Mouse (Mus musculus): ENCODE results near the gene Dach1.

DNA sequence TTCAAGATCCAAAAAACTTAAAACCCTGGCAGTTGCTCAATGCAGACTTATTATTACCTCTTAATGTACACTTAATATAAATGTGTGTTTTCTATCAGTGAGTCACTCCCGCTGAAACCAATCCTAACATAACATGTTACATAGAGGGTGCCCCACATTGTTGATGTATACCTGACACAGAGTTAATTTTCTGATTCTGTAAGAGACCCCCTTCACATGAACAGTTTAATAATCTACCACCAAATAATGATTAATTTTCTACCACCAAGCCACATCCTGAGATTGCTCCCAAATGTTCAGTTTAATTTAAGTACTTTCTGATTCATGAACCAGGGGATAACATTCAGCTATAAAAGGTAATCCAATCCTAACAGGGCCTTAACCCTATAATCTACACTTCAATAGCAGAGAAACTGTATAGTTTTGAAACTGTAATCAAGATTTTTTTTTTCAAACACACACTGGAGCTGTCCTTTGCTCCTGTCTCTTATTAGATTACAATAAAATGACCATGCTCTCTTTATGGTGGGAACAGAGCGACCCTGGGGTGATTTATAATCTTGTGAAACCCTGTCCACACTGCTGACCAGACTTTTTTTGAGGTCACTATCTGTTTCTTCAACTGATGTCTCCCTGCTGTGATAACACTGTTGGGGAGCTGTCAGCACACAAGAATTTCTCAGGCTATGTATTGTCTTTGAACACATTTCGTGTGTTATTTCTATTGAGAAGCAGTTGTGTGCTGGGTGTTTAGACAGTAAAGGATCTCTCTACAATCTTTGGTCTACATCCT lies 30.5 kb downstream of the Dach1 start:
- TF ChIP-seq POLR2A (IDR thresholded peaks at IDR 0.05; ENCODE audit: borderline replicate concordance, control insufficient read depth, low read depth, low read length) = no peak
- TF ChIP-seq CTCF (IDR thresholded peaks at IDR 0.05; ENCODE audit: control insufficient read depth, insufficient read depth, low read length) = no peak

Data from bone marrow, adult 2 months (tissue).